Mouse (Mus musculus): ENCODE measurements around the gene Calr3. TPM values are rescaled to one million over a fixed set of nuclear protein-coding genes. Genes with fewer than 3 reads are reported as not detected.

Gene Calr3
- polyA plus RNA-seq, 1 experiment from 2014 or later = 1.4 TPM

DNA sequence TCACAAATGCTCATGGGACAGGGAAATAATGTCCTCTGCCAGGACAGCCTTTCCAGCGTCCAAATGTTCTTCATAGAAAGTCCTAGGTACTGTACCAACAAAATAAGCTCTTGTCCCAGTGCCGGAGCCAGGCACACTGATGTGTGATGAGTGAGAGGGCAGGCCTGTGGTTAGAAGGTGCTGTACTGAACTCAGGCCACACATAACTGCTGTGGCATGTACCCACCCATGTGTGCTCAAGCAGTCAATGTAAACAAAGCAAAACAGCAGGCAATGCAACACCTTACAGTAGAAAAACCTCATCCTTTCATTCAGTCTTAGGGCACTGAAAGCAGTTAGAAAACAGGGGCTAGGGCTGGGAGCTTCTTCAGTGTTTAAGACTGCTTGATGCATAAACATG lies 57.9 kb downstream of the Calr3 start:
- 91% methylated on average over 2 of the region's 2 CpGs for WGBS
- ATAC-seq (ENCODE audit: insufficient number of reproducible peaks, insufficient read depth, low FRiP score, low TSS enrichment) = no peak
- H3K4me1 ChIP-seq = no peaks in the 10 kb centered on the region
- no peak overlapping the region for H3K9ac ChIP-seq
- H3K27ac ChIP-seq = no peak overlapping the region
- H3K4me3 ChIP-seq = no peak overlapping the region
- no peaks in the 10 kb centered on the region for H3K27me3 ChIP-seq
- H3K36me3 ChIP-seq = peaks cover 99% of the 10 kb centered on the region
- H3K4me2 ChIP-seq (replicated peaks) = no peak overlapping the region
- H3K9me3 ChIP-seq = no peaks in the 10 kb centered on the region

DNA sequence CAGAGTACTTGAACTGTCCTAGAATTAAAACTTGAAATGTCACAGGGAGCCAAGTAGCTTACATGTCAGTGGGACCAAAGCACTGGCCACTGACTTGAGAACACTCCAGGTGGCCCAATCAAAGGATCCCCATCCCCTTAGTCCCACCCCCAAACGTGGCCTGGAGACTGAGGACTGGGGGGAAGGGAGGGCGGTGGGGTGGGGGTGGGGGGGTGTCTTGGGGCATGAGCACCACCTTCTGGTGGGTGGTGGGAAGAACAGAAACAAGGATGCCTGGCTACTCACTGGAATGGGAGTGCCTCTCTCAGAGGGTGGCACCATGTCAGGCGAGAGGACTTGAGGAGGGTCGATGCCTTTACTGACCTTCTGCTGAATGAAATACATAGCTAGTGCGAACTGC lies 61.3 kb downstream of the Calr3 start:
- Histone ChIP-seq H3K9me3 (no peaks in the 10 kb centered on the region), H3K36me3 (peaks cover 100% of the 10 kb centered on the region), H3K4me2 (replicated peaks) (no peak overlapping the region), H3K27me3 (no peaks in the 10 kb centered on the region), H3K4me1 (no peaks in the 10 kb centered on the region), H3K4me3 (no peak overlapping the region), H3K27ac (no peak overlapping the region), H3K9ac (no peak overlapping the region)
- ATAC-seq (ENCODE audit: insufficient number of reproducible peaks, insufficient read depth, low FRiP score, low TSS enrichment) = no peak
- WGBS = 59% methylated on average over 5 of the region's 5 CpGs

DNA sequence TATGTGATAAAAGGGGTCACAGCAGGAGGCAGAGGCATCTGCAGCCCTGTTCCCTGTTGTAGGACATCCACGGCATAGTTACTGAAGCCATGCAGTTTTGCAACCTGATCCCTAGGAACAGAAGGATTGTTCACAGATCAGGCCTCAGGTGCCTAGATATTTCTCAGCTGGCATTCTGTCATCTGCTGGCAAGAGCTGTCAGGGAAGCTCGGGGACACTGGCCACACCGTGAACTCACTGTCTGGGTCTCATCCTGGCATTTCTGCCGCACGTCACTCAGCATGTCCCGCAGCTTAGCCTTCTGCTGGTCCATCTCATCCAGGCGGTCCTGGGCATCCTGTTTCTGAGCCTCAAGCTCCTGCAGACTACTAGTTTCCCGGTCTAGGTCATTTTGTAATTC lies 63.0 kb downstream of the Calr3 start:
- H3K4me1 ChIP-seq = no peaks in the 10 kb centered on the region
- H3K4me2 ChIP-seq (replicated peaks) = no peak overlapping the region
- WGBS = 84% methylated on average over 8 of the region's 8 CpGs
- no peak overlapping the region for H3K9ac ChIP-seq
- H3K36me3 ChIP-seq = peaks cover 100% of the 10 kb centered on the region
- no peaks in the 10 kb centered on the region for H3K9me3 ChIP-seq
- no peak overlapping the region for H3K4me3 ChIP-seq
- ATAC-seq (ENCODE audit: insufficient number of reproducible peaks, insufficient read depth, low FRiP score, low TSS enrichment) = no peak
- H3K27ac ChIP-seq = no peak overlapping the region
- H3K27me3 ChIP-seq = no peaks in the 10 kb centered on the region

DNA sequence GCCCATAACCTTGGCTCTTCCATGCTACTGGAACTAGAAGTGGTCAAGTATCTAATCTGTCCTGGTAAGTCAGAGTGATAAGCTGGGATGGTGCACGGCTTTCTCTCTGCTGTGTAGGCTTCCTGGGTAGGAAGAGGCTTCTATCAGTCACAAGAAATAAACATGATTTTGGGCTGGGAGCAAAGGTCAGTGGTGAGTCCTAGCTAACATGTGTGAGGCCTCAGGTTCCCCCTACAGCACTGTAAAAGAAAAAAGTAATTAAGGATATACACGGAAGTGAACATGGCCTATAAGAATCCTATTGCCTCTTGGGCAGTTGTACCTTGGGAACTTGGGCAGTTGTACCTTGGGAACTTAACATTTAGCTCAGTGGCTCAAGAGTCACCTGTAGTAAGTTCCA lies 66.8 kb downstream of the Calr3 start:
- no peak for ATAC-seq (ENCODE audit: insufficient number of reproducible peaks, insufficient read depth, low FRiP score, low TSS enrichment)
- no peaks in the 10 kb centered on the region for H3K27me3 ChIP-seq
- H3K4me3 ChIP-seq = no peak overlapping the region
- peaks cover 97% of the 10 kb centered on the region for H3K36me3 ChIP-seq
- 97% methylated on average over 2 of the region's 2 CpGs for WGBS
- H3K4me1 ChIP-seq = no peaks in the 10 kb centered on the region
- no peak overlapping the region for H3K9ac ChIP-seq
- H3K4me2 ChIP-seq (replicated peaks) = no peak overlapping the region
- H3K9me3 ChIP-seq = no peaks in the 10 kb centered on the region
- H3K27ac ChIP-seq = no peak overlapping the region

DNA sequence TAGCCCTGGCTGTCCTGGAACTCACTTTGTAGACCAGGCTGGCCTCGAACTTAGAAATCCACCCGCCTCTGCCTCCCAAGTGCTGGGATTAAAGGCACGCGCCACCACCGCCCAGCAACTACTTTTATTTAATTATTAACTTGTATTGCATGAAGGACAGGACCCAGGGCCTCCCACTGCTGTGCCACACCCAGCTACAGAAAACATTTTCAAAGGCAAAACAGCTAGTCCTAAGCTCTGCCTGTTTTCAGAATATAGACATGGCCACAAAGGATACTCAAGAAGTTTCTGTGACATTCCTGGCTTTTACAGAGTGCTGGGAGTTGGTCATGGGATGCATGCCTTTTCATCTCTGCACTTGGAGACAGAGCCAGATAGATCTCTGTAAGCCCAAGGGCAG lies 67.4 kb downstream of the Calr3 start:
- WGBS = 91% methylated on average over 5 of the region's 5 CpGs
- Histone ChIP-seq H3K27ac (no peak overlapping the region), H3K4me2 (replicated peaks) (no peak overlapping the region), H3K4me1 (no peaks in the 10 kb centered on the region), H3K36me3 (peaks cover 97% of the 10 kb centered on the region), H3K9me3 (no peaks in the 10 kb centered on the region), H3K27me3 (no peaks in the 10 kb centered on the region), H3K9ac (no peak overlapping the region), H3K4me3 (no peak overlapping the region)
- ATAC-seq (ENCODE audit: insufficient number of reproducible peaks, insufficient read depth, low FRiP score, low TSS enrichment) = no peak

DNA sequence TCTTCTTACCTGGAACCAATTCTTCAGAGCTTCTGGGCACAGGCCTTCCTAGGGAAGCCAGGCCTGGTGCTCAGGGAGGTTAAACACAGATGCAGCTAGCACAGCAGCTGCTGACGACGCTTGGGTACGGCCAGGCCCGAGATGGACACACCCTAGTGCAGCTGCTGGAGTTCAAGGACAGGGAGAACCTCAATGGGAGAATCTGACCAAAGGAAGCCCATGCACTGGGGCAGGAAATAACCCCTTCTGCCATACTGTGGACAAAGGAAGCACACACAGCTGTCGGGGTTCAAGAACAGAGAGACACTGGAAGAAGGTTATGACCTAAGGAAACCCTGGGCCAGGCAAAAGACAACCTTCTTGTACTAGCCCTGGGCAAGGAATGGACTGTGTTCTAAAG lies 68.5 kb downstream of the Calr3 start:
- Histone ChIP-seq H3K9ac (no peak overlapping the region), H3K4me1 (no peaks in the 10 kb centered on the region), H3K36me3 (peaks cover 97% of the 10 kb centered on the region), H3K4me2 (replicated peaks) (no peak overlapping the region), H3K27me3 (no peaks in the 10 kb centered on the region), H3K27ac (no peak overlapping the region), H3K9me3 (no peaks in the 10 kb centered on the region), H3K4me3 (no peak overlapping the region)
- 77% methylated on average over 5 of the region's 5 CpGs for WGBS
- ATAC-seq (ENCODE audit: insufficient number of reproducible peaks, insufficient read depth, low FRiP score, low TSS enrichment) = no peak

Small RNA genes within 50 kb of the gene (microRNA-seq; reads per million reads assigned to microRNA genes)
- 2.7 reads per million, percentile 11 among the genes with 10 or more reads in this experiment for gene Mir7068

Other genes starting within 250 kb of the Calr3 start
- not detected in 2 replicates for gene Cib3, start 231.0 kb downstream of the Calr3 start, polyA plus RNA-seq (2016; fragmentation: Nextera tagmentation; extraction: Ambion mirVana)
- not detected in 2 replicates for gene Gm11034, start 230.2 kb downstream of the Calr3 start, polyA plus RNA-seq (2016; fragmentation: Nextera tagmentation; extraction: Ambion mirVana)
- 73.3 and 77.0 TPM in 2 replicates for gene Fam32a, start 224.1 kb downstream of the Calr3 start, polyA plus RNA-seq (2016; fragmentation: Nextera tagmentation; extraction: Ambion mirVana)
- gene Ap1m1, start 203.9 kb downstream of the Calr3 start, polyA plus RNA-seq (2016; fragmentation: Nextera tagmentation; extraction: Ambion mirVana) = 135 TPM in 2 replicates
- 24.1 and 29.1 TPM in 2 replicates for gene Gm10282, start 138.6 kb downstream of the Calr3 start, polyA plus RNA-seq (2016; fragmentation: Nextera tagmentation; extraction: Ambion mirVana)
- 7.0 and 9.3 TPM in 2 replicates for gene Klf2, start 124.8 kb downstream of the Calr3 start, polyA plus RNA-seq (2016; fragmentation: Nextera tagmentation; extraction: Ambion mirVana)
- 69.0 and 71.8 TPM in 2 replicates for gene Eps15l1, start 22.4 kb downstream of the Calr3 start, polyA plus RNA-seq (2016; fragmentation: Nextera tagmentation; extraction: Ambion mirVana)
- 18.7 and 19.0 TPM in 2 replicates for gene 1700030K09Rik, start within 50 bp of the Calr3 start, polyA plus RNA-seq (2016; fragmentation: Nextera tagmentation; extraction: Ambion mirVana)
- 64.4 and 66.5 TPM in 2 replicates for gene Cherp, start 31.4 kb upstream of the Calr3 start, polyA plus RNA-seq (2016; fragmentation: Nextera tagmentation; extraction: Ambion mirVana)
- 29.4 and 33.0 TPM in 2 replicates for gene Slc35e1, start 48.7 kb upstream of the Calr3 start, polyA plus RNA-seq (2016; fragmentation: Nextera tagmentation; extraction: Ambion mirVana)
- 22.3 and 23.4 TPM in 2 replicates for gene Med26, start 104.4 kb upstream of the Calr3 start, polyA plus RNA-seq (2016; fragmentation: Nextera tagmentation; extraction: Ambion mirVana)
- gene Smim7, start 127.2 kb upstream of the Calr3 start, polyA plus RNA-seq (2016; fragmentation: Nextera tagmentation; extraction: Ambion mirVana) = 115 and 123 TPM in 2 replicates
- 16.5 and 17.1 TPM in 2 replicates for gene Tmem38a, start 128.2 kb upstream of the Calr3 start, polyA plus RNA-seq (2016; fragmentation: Nextera tagmentation; extraction: Ambion mirVana)
- 0.05 and 0.13 TPM in 2 replicates for gene Nwd1, start 202.8 kb upstream of the Calr3 start, polyA plus RNA-seq (2016; fragmentation: Nextera tagmentation; extraction: Ambion mirVana)

All from embryonic facial prominence, embryonic 12.5 days (tissue).